Mouse (Mus musculus) liver, embryonic 14.5 days (tissue): ENCODE measurements around the gene Daxx.

Experiments used
- CTCF ChIP-seq: IDR thresholded peaks from 2 replicates; pipeline ENCODE4 v1.5.1; 2016; ENCODE audit warnings: antibody characterized with exemption, low read depth, control low read depth
- EP300 ChIP-seq: IDR thresholded peaks from 2 replicates; pipeline ENCODE4 v1.6.1; 2016; ENCODE audit warnings: antibody characterized with exemption, low read depth

- TF ChIP-seq EP300 (peak; percentile 62), CTCF (peak; percentile 66)
These were observed 20.4 kb downstream of the Daxx start, which contains the start of gene Rgl2 for GRCm38 (mm10) chr17:33929371-33930279.
